Mouse (Mus musculus) liver, adult 2 months (tissue): ENCODE measurements around the gene Abcb5. TPM values are rescaled to one million over a fixed set of nuclear protein-coding genes. Genes with fewer than 3 reads are reported as not detected.

Source experiments
- DNase-seq: peaks from one replicate; pipeline ENCODE4 v3.0.0-alpha.2; 2011; ENCODE audit warnings: low read depth, low spot score; ENCODE audit errors: extremely low read depth
- H3K27ac ChIP-seq: fragments of 200-500 bp; replicated peaks from 2 replicates; pipeline ENCODE4 v1.5.1; 2012; ENCODE audit warnings: low read depth, mild to moderate bottlenecking, control low read depth, inconsistent platforms, low read length; ENCODE audit not compliant: insufficient read depth
- H3K27me3 ChIP-seq: fragments of 200-500 bp; 2 replicates; pipeline ENCODE4 v1.6.1; 2012; ENCODE audit warnings: mild to moderate bottlenecking, moderate library complexity, low read length, inconsistent platforms; ENCODE audit not compliant: control insufficient read depth, insufficient read depth
- H3K36me3 ChIP-seq: fragments of 200-500 bp; 2 replicates; pipeline ENCODE4 v1.6.1; 2012; ENCODE audit warnings: low read length, inconsistent platforms; ENCODE audit not compliant: control insufficient read depth, insufficient read depth
- H3K4me1 ChIP-seq: fragments of 200-500 bp; 2 replicates; pipeline ENCODE4 v1.6.1; 2011; ENCODE audit warnings: low read length; ENCODE audit not compliant: control insufficient read depth, insufficient read depth
- H3K4me3 ChIP-seq: fragments of 200-500 bp; 2 replicates; pipeline ENCODE4 v1.5.1; 2011; ENCODE audit warnings: low read depth, mild to moderate bottlenecking, control low read depth, low read length, moderate library complexity; ENCODE audit not compliant: insufficient read depth
- H3K79me2 ChIP-seq: fragments of 200-500 bp; 2 replicates; pipeline ENCODE4 v1.6.1; 2012; ENCODE audit warnings: inconsistent platforms, mild to moderate bottlenecking, low read length, moderate library complexity; ENCODE audit not compliant: control insufficient read depth, insufficient read depth
- H3K9ac ChIP-seq: fragments of 200-500 bp; 2 replicates; pipeline ENCODE4 v1.6.1; 2012; ENCODE audit warnings: low read depth, mild to moderate bottlenecking, control low read depth, inconsistent platforms, low read length
- CTCF ChIP-seq: fragments of 200-500 bp; IDR thresholded peaks from 2 replicates; pipeline ENCODE4 v1.5.1; 2011; ENCODE audit warnings: low read depth, low read length, control low read depth
- POLR2A ChIP-seq: fragments of 200-500 bp; IDR thresholded peaks from 2 replicates; pipeline ENCODE4 v1.6.1; 2011; ENCODE audit warnings: low read length, control low read depth; ENCODE audit not compliant: insufficient read depth; ENCODE audit errors: extremely low read depth
- WGBS: fragments of 180-500 bp; shearing (Covaris S2); methylation state at CpG from one replicate; pipeline ENCODE4 v1.1.7; 2018; 5-methylcytosine and 5-hydroxymethylcytosine counted together
- polyA plus RNA-seq: library from polyadenylated mRNA; depleted of rRNA; stranded (reverse); fragments of >200 nt; gene quantifications from 2 replicates; pipeline ENCODE4 v1.2.3, GENCODE M21; 2012
- total RNA-seq: library from RNA; depleted of rRNA; stranded (reverse); fragments of >200 nt; gene quantifications from 2 replicates; pipeline ENCODE4 v1.2.3, GENCODE M21; 2014

The Abcb5 gene
- total and polyA plus RNA-seq, 2 experiments: not detected

- Histone ChIP-seq H3K9ac (no peak overlapping the region), H3K79me2 (no peaks in the 10 kb centered on the region), H3K4me1 (peaks cover 6% of the 10 kb centered on the region), H3K27ac (no peak overlapping the region), H3K4me3 (no peak overlapping the region), H3K36me3 (no peaks in the 10 kb centered on the region), H3K27me3 (peaks cover 34% of the 10 kb centered on the region)
- 35% methylated on average over 12 of the region's 12 CpGs for WGBS
- TF ChIP-seq CTCF (no peak), POLR2A (no peak)
- DNase-seq: no peak
These were observed 115.3 kb downstream of the Abcb5 start for GRCm38 (mm10) chr12:118850851-118851410.

DNA sequence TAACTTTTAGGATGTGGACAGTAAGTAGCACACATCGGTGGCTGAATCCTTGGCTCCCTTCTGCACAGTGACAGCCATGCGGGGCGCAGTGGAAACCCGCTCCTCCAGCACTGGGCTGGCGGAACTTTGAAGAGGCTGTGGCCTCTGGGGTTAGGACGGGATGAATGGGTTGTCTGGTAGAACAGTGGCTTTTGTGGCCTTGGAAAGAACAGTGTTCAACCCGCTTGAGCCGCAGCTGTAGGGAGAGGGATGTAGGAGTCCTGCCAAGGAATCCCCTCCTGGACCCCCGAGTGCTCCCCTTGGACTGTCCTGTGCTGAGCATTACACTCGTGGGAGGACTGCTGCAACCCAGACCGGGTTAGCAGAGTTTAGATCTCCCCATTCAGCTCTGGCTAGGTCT, 116.2 kb downstream of the Abcb5 start:
- no peaks in the 10 kb centered on the region for H3K36me3 ChIP-seq
- H3K79me2 ChIP-seq: no peaks in the 10 kb centered on the region
- TF ChIP-seq POLR2A: no peak
- no peak for TF ChIP-seq CTCF
- H3K9ac ChIP-seq: no peak overlapping the region
- H3K27me3 ChIP-seq: peaks cover 34% of the 10 kb centered on the region
- no peak for DNase-seq
- peaks cover 6% of the 10 kb centered on the region for H3K4me1 ChIP-seq
- 3% methylated on average over 11 of the region's 11 CpGs for WGBS
- H3K27ac ChIP-seq: no peak overlapping the region
- H3K4me3 ChIP-seq: no peak overlapping the region

DNA sequence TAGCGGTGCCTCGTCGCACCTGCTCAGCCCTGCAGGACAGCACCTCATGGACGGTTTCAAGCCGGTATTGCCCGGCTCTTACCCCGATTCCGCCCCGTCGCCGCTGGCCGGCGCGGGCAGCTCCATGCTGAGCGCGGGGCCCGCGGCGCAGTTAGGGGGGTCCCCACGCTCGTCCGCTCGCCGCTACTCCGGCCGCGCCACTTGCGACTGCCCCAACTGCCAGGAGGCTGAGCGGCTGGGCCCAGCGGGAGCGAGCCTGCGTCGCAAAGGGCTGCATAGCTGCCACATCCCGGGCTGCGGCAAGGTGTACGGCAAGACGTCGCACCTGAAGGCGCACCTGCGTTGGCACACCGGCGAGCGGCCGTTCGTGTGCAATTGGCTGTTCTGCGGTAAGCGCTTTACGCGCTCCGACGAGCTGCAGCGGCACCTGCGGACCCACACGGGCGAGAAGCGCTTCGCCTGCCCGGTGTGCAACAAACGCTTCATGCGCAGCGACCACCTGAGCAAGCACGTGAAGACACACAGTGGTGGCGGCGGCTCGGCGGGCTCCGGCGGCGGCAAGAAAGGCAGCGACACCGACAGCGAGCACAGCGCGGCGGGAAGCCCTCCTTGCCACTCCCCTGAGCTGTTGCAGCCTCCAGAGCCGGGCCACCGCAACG, 116.9 kb downstream of the Abcb5 start:
- Histone ChIP-seq H3K79me2 (no peaks in the 10 kb centered on the region), H3K4me1 (peaks cover 6% of the 10 kb centered on the region), H3K27me3 (peaks cover 34% of the 10 kb centered on the region), H3K9ac (no peak overlapping the region), H3K36me3 (no peaks in the 10 kb centered on the region), H3K27ac (no peak overlapping the region), H3K4me3 (no peak overlapping the region)
- no peak for DNase-seq
- TF ChIP-seq POLR2A (no peak), CTCF (no peak)
- WGBS: 3% methylated on average over 78 of the region's 78 CpGs

GRCm38 (mm10) chr12:118848496-118849202, 117.6 kb downstream of the Abcb5 start:
- Histone ChIP-seq H3K27ac (no peak overlapping the region), H3K36me3 (no peaks in the 10 kb centered on the region), H3K4me1 (peaks cover 6% of the 10 kb centered on the region), H3K9ac (no peak overlapping the region), H3K4me3 (peak overlapping the region; percentile 21; the same call in 1 of the 2 replicates), H3K79me2 (no peaks in the 10 kb centered on the region), H3K27me3 (peaks cover 33% of the 10 kb centered on the region)
- DNase-seq: no peak
- TF ChIP-seq CTCF: no peak
- TF ChIP-seq POLR2A: no peak
- 1% methylated on average over 79 of the region's 80 CpGs for WGBS

DNA sequence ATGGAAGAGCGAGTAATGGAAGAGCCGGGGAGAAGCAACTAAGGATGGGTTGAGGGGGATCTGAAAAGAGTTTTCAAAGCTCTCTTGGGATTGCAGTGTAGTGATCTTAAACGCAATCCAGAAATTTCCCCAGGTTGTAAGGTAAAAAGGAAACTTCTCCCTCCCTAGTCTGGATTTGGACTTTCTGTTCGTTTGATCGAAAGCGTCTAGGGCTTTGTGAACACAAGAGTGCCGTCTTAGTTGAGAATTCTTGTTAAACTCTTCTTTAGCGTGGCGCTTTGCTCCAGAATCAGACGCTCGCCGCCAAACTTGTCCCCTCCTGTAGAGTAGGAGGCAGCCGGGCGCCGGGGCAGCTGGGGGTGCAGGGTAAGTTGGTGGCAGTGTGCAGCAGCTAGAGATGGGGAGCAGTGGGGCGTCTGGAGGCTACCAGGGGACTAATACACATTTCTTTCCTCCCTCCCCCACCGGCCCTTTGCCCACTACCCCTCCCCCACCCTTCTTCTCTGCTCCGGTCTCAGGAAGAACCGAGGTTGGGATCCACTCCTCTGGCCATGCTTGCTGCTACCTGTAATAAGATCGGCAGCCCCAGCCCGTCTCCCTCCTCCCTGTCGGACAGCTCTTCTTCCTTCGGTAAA, 118.2 kb downstream of the Abcb5 start:
- no peak for TF ChIP-seq CTCF
- TF ChIP-seq POLR2A: no peak

More for the DNA sequence above, 118.2 kb downstream of the Abcb5 start:
- no peak overlapping the region for H3K9ac ChIP-seq
- no peak for DNase-seq
- 2% methylated on average over 23 of the region's 23 CpGs for WGBS
- no peaks in the 10 kb centered on the region for H3K36me3 ChIP-seq
- H3K4me1 ChIP-seq: peaks cover 6% of the 10 kb centered on the region
- H3K27ac ChIP-seq: no peak overlapping the region
- no peaks in the 10 kb centered on the region for H3K79me2 ChIP-seq
- H3K4me3 ChIP-seq: peak overlapping the region; percentile 21; the same call in 1 of the 2 replicates
- peaks cover 31% of the 10 kb centered on the region for H3K27me3 ChIP-seq
